Mouse (Mus musculus) natural killer cell, adult 2 months (primary cell): ENCODE measurements around the gene Med12.

Source experiments
- DNase-seq, 2 experiments: peaks; one replicate each; pipeline ENCODE4 v3.0.0; 2022; ENCODE audit warnings: low spot score in 2 of 2

Gene Med12

DNA sequence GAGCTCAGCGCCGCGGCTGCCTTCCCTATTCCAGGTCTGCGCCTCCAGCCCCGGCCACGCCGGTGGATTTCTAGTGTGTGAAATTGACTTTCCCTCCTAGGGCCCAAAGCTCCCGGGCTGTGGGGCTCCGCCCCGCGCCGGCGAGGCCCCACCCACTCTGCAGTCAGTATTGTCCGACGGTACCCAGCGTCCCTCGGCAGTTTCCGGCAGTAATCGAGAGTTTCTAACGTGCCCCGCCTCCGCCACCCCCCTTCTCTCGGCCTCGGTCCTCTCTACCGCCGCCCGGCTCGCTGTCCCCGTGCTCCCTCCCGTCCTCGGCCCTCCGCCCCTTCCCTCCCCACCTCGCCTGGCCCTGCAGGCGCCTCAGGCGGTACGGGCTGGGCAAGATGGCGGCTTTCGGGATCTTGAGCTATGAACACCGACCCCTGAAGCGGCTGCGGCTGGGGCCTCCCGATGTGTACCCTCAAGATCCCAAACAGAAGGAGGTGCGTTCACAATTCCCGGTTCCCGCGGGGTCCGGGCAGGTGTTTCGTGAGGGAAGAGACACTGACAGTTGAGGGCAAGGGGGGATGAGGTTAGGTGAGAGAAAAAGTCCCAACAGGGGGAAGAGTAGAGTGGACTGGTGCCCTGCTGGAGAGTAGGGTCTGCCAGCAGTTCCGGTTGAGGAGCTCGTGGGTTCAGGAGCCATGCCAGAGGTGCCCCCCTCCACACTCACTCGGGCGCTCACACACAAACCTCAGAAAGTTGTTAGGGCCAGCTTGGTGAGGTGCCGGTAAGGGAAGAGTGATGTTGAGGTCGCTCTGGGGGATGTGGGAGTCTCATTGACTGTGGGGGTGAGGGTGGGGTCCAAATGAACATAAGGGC, at the start of gene Med12:
Med12 (plus strand) TSS at position 156 of the 864 bp plus-strand sequence.
- peak; percentile 87 to 90 for DNase-seq

DNA sequence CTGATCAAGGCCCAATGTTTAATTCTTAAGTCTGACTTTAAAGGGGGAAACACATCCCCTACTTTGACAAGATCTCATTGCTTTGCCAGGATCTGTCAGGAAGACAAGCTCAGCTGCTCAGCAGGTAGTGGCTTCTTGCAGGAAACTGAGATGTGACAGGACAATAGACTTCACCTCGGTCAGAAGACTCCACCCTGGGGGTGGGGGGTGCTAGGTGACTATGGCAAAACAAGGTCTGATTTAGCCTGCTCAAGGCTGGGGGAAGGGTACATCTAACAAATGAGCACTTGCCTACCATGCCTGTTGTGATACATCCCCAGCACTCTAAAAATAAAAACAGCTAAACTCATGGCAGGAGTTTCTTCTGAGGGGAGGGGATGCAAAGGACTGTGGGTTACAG, 28.8 kb upstream of the Med12 start:
- no peak for DNase-seq

DNA sequence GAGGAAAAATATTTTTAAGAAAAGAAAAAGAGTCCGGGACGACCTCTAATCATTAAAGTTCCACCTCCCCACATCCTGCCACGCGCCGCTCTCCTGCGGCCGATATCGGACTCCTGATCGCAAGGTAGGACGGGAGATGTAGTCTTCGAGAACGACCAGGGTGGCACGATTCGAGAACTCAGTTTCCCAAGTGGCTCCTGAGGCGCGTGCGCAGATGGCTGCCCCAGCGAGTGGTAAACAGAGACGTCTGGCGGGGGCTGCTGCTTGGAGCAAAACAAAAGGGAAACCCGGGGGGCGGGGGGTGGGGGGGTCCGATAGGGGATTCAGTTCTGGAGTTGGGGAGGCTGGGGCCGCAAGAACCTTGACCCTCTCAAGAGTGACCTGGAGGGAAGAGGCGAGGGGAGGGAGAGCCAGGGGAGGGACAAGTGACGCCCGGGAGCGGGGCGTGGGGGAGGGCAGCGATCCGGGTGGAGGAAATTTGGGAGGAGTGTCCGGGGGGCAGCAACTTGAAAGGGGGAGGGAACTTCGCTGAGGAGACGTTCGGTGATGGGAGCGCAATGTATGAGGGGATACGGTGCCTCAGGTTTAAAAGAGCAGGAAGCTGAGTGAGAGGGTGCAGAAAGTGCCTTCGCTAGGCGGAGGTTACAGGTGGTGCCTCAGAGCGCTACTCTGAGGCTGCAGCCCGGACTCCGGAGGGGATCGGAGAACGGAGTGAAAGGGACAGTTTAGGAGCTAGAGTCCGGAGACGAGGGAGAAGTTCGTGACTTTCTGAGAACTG, 19.7 kb upstream of the Med12 start, which contains the start of gene Foxo4:
Foxo4 (plus strand) TSS at position 577 of the 778 bp plus-strand sequence.
- DNase-seq: peak; percentile 72 to 81

DNA sequence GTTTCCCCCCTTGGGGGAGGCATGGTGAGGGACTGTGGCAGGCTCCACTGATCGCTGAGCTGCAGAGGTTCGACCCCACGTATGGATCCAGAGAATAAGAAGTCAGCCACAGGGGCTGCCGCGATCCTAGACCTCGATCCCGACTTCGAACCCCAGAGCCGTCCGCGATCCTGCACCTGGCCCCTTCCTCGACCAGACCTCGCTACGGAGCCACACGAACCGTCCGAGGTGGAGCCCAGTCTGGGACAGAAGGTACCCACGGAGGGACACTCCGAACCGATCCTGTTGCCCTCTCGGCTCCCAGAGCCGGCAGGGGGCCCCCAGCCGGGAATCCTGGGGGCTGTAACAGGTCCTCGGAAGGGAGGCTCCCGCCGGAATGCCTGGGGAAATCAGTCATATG, 19.1 kb upstream of the Med12 start:
- DNase-seq: no peak

DNA sequence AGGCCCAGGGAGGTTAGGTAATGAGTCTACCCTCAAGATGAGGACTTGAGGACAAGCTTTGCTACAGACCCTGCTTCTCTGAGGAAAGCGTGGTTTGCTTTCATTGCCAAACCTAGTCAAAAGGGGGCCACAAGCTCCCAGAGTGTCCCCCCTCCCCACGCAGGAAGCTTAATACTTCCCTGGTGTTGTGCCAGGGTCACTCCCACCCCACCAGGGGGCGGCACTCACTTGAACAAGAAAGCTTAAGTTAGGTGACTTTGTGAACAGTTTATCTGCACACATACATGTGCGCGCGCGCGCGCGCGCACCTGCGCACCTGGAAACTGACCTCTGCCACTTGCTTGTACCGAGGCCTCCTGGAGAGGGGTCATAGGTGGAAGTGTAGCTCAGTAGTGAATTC, 17.2 kb upstream of the Med12 start:
- DNase-seq: peak; percentile 27 to 50

DNA sequence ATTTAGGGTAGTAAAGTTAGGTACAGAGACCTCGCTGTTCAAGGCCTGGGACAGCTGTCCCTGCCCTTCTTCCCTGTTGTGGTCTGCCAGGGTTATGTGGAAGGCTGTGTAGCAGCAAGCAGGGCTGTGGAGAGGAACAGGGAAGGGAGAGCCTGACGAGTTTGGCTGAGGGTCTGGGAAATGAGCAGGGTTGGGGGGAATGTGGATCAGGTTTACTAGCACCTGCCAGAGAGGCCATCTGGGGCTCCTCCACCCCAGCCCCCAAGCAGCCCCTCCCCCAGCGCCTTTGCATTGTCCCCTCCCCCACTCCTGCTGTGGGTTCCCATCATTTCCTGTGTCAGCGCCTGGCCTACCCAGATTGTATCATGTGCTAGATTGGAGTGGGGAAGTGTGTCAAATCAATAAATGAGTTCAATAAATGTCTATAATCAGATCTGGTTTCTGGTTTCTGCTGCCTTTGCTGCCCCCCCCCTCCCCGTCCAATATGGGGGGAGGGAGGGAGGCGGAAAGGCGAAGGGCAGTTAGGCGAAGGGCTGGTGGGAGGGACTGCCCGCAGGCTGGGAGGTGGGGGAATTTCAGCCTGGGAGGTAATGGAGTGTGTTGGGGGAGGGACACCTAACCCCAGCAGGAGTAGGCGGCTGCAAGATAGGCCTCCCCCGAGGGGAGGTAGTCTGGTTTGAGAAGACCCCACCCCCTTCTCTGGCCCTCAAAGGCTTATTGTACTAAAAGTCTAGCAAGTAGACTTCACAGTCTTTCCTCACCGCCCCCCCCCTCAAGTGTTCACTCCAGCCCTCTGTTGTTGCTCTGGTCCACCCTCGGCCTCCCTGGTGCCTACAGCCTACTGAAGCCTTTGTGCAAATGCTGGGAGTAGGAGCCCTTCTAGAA, 13.1 kb upstream of the Med12 start:
- DNase-seq: no peak

DNA sequence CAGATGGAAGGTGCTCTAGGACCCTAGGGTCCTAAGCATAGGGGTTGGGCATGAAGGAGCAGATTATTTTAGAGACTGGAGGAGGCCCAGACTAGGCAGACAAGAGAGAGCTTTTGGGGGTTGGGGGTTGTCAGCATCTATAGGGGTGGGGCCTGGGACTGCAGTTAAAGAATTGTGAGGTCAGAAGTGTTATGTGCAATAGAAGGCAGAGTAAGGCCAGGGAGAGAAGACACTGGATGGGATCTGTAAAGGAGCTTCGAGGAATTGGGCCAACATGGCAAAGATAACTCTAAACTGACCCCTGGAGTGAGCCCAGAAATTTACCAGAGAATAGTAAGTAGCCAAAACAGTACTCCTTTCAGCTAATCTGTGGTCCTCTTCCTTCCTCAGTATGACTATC, 9.9 kb upstream of the Med12 start, which contains the start of gene Gm614:
Gm614 (minus strand) TSS at position 101 of the 400 bp plus-strand sequence.
- no peak for DNase-seq

DNA sequence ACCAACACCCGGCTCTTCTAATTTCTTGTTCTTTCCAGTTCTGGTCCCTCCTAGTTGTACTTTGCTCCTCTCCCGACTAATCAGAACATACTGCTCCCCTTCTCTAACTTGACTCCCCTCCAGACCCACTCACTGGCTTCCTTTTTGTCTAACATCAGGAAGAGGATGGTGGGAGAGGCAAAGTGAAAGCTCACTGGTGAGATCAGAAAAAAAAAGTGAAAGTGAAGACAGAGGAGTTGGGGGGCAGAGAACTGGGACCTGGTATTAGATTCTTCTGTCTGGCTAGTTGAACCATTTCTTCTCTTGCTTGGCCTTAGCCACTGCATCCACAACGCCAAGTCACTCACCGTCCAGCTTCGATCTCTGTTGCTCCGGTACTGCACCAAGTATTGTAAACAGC, 7.2 kb upstream of the Med12 start:
- no peak for DNase-seq

DNA sequence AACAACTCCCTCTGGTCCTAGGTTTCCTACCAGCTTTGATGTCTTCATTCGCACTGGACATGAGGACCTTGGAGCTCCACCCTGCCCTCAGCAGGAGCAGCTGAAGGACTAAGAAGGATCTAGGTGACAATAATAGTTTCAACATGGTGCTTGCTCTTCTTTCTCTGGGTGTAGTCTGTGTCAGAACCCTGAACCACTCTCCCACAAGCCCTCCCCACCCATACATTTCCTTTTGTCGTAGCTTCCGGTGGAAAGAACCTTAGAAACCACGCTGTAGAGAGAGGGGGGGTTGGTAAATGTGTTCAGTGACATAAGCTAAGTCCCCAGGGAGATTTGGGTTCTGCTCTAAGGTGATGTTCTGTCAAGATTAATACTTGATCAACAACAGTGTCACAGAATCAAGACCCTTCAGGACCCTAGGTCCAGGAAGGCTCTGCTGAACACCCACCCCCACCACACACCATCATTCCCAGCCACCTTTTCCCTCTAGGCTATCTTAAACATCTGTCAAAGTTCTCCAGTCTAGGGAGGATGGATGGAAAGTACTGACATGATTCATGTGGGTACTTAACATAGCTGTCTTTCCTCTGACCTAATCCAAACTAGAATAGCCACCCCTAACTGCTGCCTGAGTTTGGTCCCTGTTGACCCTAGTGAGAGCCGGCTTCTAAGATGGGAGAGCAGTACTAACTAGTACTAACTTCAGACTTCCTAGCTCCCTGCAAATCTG, 5.6 kb upstream of the Med12 start, which contains the start of gene Il2rg:
Il2rg (minus strand) TSS at position 231 of the 730 bp plus-strand sequence.
- DNase-seq: peak; percentile 79 to 82

DNA sequence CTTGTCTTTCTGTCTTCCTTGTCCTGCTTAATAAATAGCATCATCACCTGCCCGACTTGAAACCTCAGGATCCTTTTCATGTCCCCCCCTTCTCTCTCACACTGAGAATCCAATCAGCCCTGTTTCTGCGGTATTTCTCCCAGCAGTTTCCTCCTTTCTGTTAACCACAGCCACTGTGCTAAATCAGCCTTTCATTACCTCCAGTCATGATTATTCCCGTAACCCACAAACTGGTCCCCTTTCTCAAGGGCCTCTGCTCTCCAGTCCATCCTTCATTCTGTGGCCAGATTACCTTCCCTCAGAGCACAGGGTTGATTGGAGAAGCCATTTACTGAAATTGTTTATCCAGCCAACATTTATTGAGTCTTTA, 5.1 kb upstream of the Med12 start, which contains the start of gene Gm20489:
Gm20489 (minus strand) TSS at position 269 of the 370 bp plus-strand sequence.
- no peak for DNase-seq

DNA sequence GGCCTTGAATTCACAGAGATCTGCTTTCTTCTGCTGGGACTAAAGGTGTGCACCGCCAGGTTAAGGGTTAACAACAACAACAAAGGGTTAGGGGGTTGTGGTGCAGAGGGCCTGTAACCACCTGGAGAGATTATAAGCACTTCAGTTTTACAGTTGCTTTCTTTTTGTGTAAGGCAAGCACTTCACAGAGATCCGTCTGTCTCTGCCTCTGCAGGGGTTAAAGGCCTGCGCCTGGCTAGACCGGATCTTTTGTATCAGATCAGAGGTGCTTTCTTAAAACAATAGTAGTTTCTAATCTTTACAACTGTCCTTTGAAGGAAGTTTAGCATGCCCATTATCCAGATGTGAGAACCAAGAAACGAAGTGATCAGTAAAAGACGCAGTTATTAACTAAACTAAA, 420 bp upstream of the Med12 start:
- no peak for DNase-seq

DNA sequence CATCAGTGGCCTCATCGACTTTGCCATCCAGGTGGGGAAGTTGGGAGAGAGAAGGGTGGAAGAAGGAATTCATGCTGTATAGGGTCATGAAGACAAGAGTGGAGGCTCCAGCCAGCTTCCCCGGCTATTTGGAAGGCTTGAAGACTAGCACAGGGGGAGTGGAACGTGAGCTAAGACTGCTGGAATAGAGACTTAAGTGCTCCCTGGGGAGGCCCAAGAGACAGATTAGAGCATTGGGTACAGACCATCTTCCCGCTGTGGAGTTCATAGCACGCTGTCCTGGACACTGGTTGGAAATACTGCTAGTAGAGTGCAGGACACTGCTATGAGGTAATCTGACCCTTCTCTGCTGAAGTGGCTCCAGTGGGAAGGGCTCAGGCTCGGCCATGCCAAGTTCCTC, 9.0 kb downstream of the Med12 start:
- DNase-seq: no peak

DNA sequence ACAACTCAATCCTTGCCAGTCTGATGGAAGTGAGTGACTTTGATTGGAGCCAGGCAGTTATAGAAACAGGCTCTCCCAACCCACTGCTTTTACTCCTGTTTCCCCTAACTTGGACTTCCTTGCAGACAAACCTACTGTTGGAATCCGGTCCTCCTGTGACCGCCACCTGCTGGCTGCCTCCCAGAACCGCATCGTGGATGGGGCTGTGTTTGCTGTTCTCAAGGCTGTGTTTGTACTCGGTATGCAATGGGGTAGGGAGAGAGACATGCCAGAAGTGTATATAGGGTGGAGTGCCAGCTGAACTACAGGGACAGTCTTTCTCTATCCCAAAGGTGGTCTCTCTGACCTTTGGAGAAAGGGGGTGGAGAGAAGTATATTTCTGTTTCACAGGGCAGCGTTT, 11.7 kb downstream of the Med12 start:
- DNase-seq: peak; percentile 32 to 62

DNA sequence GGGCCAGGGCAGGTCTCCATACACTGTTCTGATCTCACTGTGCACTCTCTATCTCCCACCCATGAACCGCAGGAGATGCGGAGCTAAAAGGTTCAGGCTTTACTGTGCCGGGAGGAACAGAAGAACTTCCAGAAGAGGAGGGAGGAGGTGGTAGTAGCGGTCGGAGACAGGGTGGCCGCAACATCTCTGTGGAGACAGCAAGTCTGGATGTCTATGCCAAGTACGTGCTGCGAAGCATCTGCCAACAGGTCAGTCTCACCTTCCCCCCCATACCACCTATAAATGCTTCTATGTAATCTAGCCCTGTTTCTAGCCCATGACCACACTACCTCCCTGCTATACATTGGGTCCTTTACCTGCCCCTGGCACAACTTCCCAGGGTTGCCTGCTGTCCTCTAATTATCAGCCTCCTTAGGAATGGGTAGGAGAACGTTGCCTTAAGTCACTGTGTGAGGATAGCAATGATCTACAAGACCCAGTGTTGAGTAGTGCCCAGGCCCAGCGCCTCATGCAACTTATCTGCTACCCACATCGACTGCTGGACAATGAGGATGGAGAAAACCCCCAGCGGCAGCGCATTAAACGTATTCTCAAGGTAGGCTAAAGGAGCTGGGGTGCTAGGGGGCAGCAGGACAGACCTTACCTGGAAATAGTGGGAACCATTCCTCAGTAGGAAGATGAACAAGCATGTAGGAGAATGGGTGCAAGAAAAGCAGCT, 12.3 kb downstream of the Med12 start:
- DNase-seq: no peak

DNA sequence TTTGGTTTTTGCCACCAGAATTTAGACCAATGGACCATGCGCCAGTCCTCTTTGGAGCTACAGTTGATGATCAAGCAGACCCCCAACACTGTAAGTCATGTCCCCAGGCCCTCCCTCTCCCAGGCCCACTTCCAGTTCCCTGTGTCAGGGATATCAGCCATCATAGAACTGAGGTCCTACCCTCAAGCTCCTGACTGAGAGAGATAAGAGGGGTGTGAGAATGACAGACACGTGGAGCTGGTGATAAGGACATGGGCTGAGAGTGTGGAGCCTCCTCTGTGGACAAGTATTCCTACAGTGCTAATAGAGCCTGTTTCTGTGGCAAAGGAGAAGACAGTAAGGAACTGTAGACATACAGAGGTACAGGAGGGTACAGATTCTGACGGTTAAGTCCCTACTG, 13.7 kb downstream of the Med12 start:
- DNase-seq: no peak

DNA sequence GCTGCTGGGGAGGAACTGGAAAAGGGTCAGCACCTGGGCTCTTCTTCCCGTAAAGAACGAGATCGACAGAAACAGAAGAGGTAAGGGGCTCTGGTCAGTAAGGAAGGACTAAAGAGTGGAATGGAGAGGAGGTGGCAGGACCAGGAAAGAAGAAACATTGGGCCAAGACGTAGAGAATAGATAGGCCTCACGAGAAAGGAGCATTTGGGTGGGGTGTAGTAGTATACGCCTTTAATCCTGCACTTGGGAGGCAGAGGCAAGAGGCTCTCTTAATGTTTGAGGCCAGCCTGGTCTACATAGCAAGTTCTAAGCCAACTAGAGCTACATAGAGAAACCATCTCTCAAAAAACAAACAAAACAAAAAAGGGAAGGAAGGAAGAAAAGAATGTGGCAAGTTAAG, 14.6 kb downstream of the Med12 start:
- no peak for DNase-seq

DNA sequence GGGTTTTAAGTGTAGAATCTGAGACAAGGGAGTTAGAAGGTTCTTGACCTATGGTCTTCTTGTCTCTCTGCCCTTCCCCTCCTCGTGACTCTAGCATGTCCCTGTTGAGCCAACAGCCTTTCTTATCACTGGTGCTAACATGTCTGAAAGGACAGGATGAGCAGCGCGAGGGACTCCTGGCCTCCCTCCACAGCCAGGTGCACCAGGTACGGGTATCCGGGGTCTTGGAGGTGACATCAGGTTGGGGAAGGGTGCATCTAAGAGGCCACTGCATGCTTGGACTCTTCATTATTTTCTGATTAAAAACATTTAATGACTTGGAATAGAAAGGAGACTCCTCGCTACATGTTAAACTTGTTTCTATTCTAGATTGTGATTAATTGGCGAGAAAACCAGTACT, 15.2 kb downstream of the Med12 start:
- no peak for DNase-seq

DNA sequence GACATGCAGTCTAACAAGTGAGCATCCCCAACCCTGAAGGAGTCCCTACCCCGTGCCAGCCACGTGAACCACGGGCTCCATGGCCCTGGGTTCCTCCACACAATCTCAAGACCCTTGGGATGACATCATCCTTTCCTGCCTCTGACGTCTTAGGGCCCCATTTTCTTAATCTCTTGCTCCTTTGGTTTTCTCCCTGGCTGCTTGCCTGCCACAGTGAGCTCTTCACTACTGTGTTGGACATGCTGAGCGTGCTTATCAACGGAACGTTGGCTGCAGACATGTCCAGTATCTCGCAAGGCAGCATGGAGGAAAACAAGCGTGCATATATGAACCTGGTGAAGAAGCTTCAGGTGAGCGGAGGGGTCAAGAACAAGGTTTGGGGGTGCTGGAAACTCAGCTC, 16.3 kb downstream of the Med12 start:
- DNase-seq: no peak

DNA sequence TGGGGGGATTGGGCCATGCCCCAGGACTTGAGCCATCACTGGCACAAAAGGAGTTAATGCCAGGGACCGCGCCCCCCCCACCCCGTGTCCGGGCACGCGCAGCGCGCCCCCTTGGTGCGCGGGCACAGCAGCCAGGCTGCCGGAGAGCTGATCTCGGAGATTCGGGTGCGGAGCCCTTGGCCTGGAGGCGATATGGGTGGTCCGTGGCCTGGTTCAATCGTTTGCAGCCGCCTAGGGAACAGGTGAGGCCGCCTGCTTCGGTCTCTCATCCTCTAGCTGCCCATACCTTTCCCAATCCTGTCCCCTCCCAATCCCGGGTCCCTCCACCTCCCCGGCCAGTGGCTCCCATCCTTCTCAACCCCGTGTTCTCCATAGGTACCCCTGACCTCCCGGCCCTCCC, 25.2 kb downstream of the Med12 start, which contains the start of gene Nlgn3:
Nlgn3 (plus strand) TSS at position 114 of the 400 bp plus-strand sequence.
- DNase-seq: no peak
